Mouse (Mus musculus) embryo, embryonic 10.5 days (tissue): ENCODE data around the gene Gm4778.
A peak's percentile ranks its signal among the peaks of the same experiment; 100 is the strongest.
"Not testable (repeated sequence)": the region's sequence is repeated elsewhere in the genome, so short reads cannot be mapped to it uniquely, and the experiment has no call there.

Experiments
- DNase-seq: peaks from one replicate; pipeline ENCODE4 v3.0.0-alpha.2; 2015; ENCODE audit warnings: low spot score

Gene Gm4778

DNA sequence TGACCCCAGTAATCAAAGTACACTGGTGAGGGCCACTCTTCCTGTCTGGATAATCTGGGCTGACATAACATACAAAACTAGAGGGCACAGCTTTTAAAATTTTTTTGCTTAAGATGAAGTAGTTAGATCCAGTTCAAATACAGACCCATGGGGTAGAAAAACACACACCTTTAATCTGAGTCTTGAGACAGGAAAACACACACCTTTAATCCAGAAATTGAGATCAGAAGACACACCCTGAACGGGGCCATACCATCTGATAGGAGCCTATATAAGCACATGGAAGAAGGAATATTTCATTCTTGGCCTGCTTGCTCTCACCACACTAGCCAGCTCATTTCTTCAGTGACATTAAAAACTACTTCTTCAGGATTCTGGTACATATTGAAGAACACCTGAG is at the start of gene Gm4778:
TSS of gene Gm4778 (plus strand) at position 301 of the 400 bp plus-strand sequence.
- DNase-seq = not testable (repeated sequence)

DNA sequence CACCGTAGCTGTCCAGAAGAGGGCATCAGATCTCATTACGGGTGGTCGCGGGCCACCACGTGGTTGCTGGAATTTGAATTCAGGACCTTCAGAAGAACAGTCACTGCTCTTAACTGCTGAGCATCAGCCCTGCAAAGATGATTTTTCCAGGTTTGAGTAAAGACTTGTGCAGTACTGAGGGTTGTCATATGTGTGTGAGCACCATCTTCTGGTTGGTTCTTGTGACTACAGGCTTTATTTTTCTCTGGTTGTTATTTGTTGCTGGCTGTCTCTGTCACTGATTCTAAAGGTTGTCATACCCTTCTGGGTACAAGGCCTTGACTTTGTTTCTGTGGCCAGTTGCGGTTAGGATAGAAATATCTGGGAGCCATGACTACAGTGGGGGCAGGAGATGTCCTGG is 3.2 kb upstream of the Gm4778 start:
- DNase-seq = peak; percentile 55

DNA sequence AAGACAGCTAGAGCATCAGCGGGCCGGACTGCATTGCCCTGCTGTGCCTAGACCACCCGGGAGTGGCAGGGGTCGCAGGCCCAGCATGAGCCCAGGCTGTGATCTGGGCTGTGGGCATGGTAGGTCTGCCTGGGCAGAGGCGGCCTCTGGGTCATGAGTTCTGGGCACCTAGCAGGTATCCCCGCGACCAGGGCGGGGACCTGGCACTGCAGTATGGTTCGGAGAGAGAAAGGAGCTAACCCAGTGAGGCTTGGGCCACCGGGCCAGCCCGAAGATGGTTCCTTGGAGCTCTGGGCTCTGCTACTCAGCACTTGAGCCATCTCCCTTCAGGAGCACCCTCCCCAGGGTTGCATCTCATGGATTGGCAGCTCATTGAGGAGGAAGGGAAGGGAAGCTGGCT is 12.2 kb downstream of the Gm4778 start:
- DNase-seq = no peak

DNA sequence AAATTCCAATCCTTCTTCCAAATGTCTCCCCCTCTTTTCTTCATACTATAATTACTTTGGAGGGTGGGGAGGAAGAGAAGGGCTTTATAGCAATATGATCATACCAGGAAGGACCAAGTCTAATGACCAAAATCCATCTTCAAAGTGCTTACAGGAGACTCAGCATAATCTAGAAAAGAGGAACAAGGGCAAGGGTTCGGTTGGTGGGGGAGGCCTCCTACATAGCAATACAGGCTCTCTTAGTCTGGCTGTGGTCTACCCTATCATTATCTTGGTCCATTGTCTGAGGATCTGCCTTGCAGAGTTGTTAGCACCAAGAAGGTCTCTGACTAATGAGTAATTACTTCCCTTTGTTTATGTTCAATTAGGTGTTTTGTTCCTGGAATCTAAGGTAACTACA is 41.6 kb downstream of the Gm4778 start:
- DNase-seq = no peak

DNA sequence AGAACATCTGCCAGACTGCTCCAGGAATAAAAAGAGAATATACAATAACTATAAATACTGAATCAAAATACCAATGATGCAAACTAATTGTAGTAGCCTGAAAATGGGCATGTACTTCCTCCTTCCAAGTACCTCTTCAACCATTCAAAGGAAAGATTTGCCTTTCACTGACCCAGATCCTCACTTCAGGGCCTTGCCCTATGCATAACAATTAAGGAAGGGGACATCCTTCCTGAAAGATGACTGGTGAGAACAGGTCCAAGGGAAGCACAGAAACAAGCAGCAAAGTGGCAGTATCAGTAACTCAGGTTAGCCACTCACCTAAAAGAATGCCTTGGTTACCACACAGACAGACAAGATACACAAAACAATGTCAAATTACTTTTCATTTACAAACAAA is 43.1 kb downstream of the Gm4778 start:
- DNase-seq = no peak

DNA sequence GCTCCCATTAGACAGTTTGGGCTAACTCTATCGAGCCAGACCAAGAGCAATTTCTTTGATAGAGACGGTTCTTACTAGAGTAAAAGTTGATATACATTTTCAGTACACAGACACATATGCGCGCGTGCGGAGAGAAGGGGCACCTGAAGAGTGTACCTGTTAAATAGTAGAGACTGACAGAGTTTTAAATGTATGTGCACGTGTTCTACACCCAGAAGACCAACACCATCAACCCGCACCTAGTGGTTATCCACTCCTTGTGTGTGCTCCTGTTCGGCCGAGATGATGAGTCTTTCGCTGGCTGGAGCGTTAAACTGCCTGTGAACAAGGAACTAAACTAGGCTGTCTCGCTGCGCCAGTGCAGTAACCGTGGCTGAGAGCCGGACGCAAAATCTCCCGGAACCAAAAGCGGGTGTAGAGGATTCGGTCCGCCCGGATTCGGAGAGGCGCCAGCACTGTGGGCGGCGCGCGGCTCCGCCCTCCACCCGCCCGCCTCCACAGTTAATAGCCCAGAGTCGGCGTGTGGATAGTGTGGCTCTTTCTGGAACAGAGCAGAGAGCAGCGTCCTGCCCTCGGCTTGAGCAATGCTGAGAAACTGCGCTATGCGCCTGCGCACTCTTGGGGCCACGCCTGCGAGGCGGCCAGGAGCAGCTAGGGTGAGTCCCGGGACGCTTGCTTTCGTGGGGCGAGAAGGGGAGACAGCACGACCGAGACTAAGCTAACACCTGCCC is 46.0 kb downstream of the Gm4778 start, which contains the start of gene Them4:
TSS of gene Them4 (plus strand) at position 457 of the 731 bp plus-strand sequence.
- DNase-seq = peak; percentile 95

DNA sequence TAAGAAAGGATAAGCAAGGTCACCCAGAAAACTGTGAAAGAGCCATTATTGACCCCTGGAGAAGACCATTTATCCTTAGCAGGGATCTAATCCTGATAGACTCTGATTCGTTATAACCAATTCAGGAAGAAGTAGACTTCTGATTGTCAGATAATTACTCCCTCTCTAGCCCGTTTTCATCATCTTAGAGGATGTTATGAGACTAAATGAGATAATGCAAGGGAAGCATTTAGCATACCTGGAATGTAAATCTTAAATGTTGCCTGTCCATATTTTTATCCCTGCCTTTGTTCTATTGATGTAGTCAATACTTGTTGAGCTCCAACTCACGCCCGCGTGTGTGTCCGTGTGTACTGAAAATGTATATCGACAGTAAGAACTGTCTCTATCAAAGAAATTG is 46.7 kb downstream of the Gm4778 start:
- DNase-seq = no peak

DNA sequence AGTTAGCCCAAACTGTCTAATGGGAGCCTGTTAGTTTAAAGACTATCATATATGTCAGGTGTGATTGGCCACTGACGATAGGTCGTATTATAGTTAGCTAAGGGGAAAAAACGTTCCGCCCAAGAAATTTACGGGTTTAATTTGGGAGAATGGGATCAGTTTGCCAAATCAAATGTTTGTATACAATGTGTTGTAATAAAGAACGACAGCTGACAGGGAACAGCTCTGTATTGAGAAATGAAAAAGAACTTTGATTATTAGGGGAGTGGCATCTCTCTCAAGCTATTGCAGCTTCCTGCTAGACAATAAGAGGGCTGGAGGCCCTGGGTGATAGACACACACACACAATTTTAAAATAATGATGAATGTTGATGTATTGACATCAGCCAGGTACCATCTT is 47.1 kb downstream of the Gm4778 start:
- DNase-seq = no peak

DNA sequence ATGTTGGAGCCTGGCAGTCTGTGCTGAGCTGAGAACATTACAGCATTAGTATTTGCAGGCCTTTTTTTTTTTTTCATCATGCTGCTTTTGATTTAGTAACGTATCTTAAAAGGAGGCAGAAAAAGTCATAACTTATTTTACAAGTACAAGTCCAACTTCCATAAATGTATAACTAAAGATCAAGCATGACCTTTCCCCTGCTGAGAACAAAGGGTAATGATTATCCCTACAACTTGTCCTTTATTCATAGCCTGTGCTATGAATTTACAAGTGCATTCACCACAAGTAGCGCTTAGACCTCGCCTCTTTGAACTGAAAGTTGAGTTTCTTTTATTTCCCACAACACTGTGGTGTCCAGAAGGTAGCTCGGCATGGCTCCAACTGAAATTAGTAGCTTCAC is 47.5 kb downstream of the Gm4778 start:
- DNase-seq = no peak
